Mouse (Mus musculus) heart, embryonic 11.5 days (tissue): Measurements from ENCODE around the gene Ppfibp2. TPM values are rescaled to one million over a fixed set of nuclear protein-coding genes. Genes with fewer than 3 reads are reported as not detected.
A peak's percentile ranks its signal among the peaks of the same experiment; 100 is the strongest.

ENCODE experiments used
- ATAC-seq: fragments of 200-750 bp; cut with Nextera tagmentation; replicated peaks from 2 replicates; pipeline ENCODE4 v1.8.0; 2017; ENCODE audit warnings: moderate library complexity; ENCODE audit not compliant: insufficient number of reproducible peaks, low FRiP score, low TSS enrichment
- H3K27ac ChIP-seq: fragments of 300-500 bp; sonication (generic); 2 replicates; pipeline ENCODE4 v1.5.1; 2014; ENCODE audit warnings: mild to moderate bottlenecking, low read depth, low read length
- H3K27me3 ChIP-seq: fragments of 300-500 bp; sonication (generic); 2 replicates; pipeline ENCODE4 v1.6.1; 2014; ENCODE audit warnings: mild to moderate bottlenecking, low read length, mixed read lengths; ENCODE audit not compliant: control insufficient read depth, insufficient read depth
- H3K36me3 ChIP-seq: fragments of 300-500 bp; sonication (generic); 2 replicates; pipeline ENCODE4 v1.6.1; 2014; ENCODE audit warnings: mild to moderate bottlenecking, low read length, moderate library complexity, mixed read lengths; ENCODE audit not compliant: control insufficient read depth, insufficient read depth
- H3K4me1 ChIP-seq: fragments of 300-500 bp; sonication (generic); 2 replicates; pipeline ENCODE4 v1.6.1; 2014; ENCODE audit warnings: low read length; ENCODE audit not compliant: control insufficient read depth, insufficient read depth
- H3K4me2 ChIP-seq: fragments of 300-500 bp; sonication (generic); 2 replicates; pipeline ENCODE4 v1.6.1; 2014; ENCODE audit warnings: mild to moderate bottlenecking, moderate library complexity
- H3K4me3 ChIP-seq: fragments of 300-500 bp; sonication (generic); 2 replicates; pipeline ENCODE4 v1.5.1; 2014; ENCODE audit warnings: low read depth, low read length
- H3K9ac ChIP-seq: fragments of 300-500 bp; sonication (generic); 2 replicates; pipeline ENCODE4 v1.6.1; 2014; ENCODE audit warnings: mild to moderate bottlenecking, low read depth, low read length, moderate library complexity
- H3K9me3 ChIP-seq: fragments of 300-500 bp; sonication (generic); replicated peaks from 2 replicates; pipeline ENCODE4 v1.6.1; 2016; ENCODE audit warnings: low read length; ENCODE audit not compliant: control insufficient read depth
- WGBS: fragments of 180-500 bp; shearing (Covaris S2); extraction: QIAGEN DNeasy Blood & Tissue Kit; methylation state at CpG from one replicate; pipeline ENCODE4 v1.1.7; 2014; ENCODE audit not compliant: insufficient replicate concordance; 5-methylcytosine and 5-hydroxymethylcytosine counted together
- polyA plus RNA-seq: library from polyadenylated mRNA; unstranded; fragments of >200 nt; fragmentation: Nextera tagmentation; extraction: Ambion mirVana; gene quantifications from 2 replicates; pipeline ENCODE4 v1.2.1, GENCODE M21; 2014

Gene Ppfibp2
- polyA plus RNA-seq, 1 experiment from 2014 or later = 6.3 TPM

DNA sequence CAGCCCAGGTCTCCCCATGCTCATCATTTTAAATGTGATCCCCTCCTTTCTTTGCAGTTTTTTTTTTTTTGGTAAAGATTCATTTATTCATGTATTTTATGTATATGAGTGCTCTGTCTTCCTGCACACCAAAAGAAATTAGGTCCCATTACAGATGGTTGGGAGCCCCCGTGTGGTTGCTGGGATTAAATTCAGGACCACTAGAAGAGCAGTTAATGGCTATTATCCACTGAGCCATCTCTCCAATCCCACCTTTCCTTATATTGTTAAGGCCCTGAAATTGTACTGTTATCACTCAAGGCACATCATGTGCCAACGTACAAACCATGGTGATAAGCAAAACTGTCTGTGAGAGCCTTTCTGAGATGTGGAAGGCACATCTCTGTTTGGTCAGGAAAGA is 143.7 kb downstream of the Ppfibp2 start:
- H3K9me3 ChIP-seq = no peaks in the 10 kb centered on the region
- H3K4me1 ChIP-seq = no peaks in the 10 kb centered on the region
- 23% methylated on average over 2 of the region's 2 CpGs for WGBS
- H3K4me3 ChIP-seq = no peak overlapping the region
- H3K27ac ChIP-seq = no peak overlapping the region
- peaks cover 4% of the 10 kb centered on the region; the same call in 1 of the 2 replicates for H3K36me3 ChIP-seq
- H3K9ac ChIP-seq = no peak overlapping the region
- ATAC-seq = no peak
- no peak overlapping the region for H3K4me2 ChIP-seq
- H3K27me3 ChIP-seq = no peaks in the 10 kb centered on the region

DNA sequence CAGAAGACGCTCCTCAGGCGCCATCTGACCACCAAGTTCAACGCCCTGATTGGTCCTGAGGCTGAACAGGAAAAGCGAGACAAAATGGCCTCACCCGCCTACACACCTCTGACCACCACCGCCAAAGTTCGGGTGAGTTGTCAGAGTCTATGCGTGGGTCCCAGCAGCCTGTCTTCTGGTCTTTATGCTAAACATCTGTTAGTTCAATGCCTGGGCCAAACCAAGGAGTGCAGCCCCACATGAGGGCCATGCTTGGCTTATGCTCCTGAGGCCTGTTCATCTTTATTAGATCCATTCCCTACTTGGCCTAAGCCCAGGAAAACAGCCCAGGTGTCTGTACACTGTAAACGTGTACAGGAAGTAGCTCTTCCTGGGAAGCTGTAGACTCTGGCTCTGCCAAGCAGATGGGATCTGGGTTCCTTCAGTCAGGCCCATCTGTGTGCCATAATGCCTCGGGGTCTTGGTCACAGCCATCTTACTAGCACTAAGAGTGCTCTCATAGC is 148.0 kb downstream of the Ppfibp2 start:
- Histone ChIP-seq H3K4me2 (no peak overlapping the region), H3K27ac (no peak overlapping the region), H3K27me3 (no peaks in the 10 kb centered on the region), H3K9ac (no peak overlapping the region), H3K36me3 (peaks cover 4% of the 10 kb centered on the region; the same call in 1 of the 2 replicates), H3K4me3 (no peak overlapping the region), H3K9me3 (no peaks in the 10 kb centered on the region), H3K4me1 (no peaks in the 10 kb centered on the region)
- no peak for ATAC-seq
- WGBS = 85% methylated on average over 10 of the region's 10 CpGs

DNA sequence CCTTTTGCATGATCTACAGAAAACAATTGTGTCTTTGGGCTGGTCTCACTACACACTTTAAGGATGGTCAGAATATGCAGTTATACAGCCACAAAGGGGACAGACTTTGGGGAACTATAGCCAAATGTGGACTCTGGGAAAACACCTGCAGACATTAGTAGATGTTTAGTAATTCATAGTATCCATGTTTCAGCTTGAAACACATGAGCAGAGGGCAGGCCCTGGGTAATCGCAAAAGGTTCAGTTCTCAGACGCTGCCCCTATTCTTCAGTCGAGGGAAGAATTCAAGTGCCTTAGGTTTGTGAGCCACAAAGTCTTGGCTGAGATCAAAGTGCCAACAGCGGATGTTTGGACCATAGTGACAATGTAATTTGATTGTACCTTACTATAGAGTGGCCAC is 149.4 kb downstream of the Ppfibp2 start:
- no peak for ATAC-seq
- Histone ChIP-seq H3K36me3 (peaks cover 4% of the 10 kb centered on the region; the same call in 1 of the 2 replicates), H3K4me2 (no peak overlapping the region), H3K27ac (no peak overlapping the region), H3K27me3 (no peaks in the 10 kb centered on the region), H3K4me1 (no peaks in the 10 kb centered on the region), H3K9ac (no peak overlapping the region), H3K9me3 (no peaks in the 10 kb centered on the region), H3K4me3 (no peak overlapping the region)
- whole genome bisulfite sequencing = 79% methylated on average over 4 of the region's 4 CpGs

DNA sequence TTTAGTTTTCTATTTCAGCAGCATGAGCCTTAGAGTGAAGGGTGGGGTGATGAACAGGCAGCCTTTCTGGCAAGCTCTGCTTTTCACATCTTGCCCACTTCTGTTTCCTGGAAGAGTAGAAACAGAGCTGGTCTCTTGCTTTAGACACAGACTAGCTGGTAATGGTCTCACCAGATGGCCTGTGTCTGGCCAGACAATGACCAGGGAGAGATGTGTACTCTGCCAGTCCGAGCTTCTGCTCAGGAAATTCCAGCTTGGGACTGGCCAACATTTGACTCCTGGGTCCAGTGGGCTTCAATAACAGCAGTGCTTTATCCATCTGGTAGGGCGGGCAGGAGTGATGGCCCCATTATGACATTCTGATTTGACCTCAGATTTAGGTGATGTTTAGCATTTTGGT is 150.1 kb downstream of the Ppfibp2 start:
- no peak overlapping the region for H3K4me2 ChIP-seq
- no peaks in the 10 kb centered on the region for H3K9me3 ChIP-seq
- H3K27ac ChIP-seq = no peak overlapping the region
- H3K36me3 ChIP-seq = peaks cover 4% of the 10 kb centered on the region; the same call in 1 of the 2 replicates
- 0 out of 2 replicates have a peak overlapping the region, but pooled peaks have one; percentile 16 for H3K9ac ChIP-seq
- H3K27me3 ChIP-seq = no peaks in the 10 kb centered on the region
- H3K4me1 ChIP-seq = no peaks in the 10 kb centered on the region
- no peak for ATAC-seq
- 77% methylated on average over 2 of the region's 2 CpGs for WGBS
- no peak overlapping the region for H3K4me3 ChIP-seq

DNA sequence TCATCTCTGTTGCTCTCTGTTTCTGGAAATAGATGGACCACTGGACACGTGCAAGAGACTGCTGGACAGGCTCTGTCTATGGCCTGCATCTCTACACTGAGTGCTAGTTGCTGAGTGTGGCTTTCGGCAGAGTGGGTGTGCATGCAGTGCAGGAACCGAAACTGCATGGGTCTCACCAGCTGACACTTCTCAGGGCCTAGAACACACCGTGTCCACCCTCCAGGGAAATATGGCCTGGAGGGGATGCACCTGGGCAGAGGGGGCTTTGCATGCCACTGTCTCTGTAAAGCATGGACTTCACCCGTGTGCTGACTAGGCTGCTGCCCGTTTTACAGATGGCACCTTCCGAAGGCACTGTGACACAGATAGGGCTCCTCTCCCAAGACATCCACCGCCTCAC is 151.0 kb downstream of the Ppfibp2 start:
- Histone ChIP-seq H3K9me3 (no peaks in the 10 kb centered on the region), H3K4me3 (no peak overlapping the region), H3K27me3 (no peaks in the 10 kb centered on the region), H3K9ac (no peak overlapping the region), H3K4me2 (no peak overlapping the region), H3K4me1 (no peaks in the 10 kb centered on the region), H3K36me3 (peaks cover 4% of the 10 kb centered on the region; the same call in 1 of the 2 replicates), H3K27ac (no peak overlapping the region)
- ATAC-seq = no peak
- 85% methylated on average over 8 of the region's 8 CpGs for WGBS

DNA sequence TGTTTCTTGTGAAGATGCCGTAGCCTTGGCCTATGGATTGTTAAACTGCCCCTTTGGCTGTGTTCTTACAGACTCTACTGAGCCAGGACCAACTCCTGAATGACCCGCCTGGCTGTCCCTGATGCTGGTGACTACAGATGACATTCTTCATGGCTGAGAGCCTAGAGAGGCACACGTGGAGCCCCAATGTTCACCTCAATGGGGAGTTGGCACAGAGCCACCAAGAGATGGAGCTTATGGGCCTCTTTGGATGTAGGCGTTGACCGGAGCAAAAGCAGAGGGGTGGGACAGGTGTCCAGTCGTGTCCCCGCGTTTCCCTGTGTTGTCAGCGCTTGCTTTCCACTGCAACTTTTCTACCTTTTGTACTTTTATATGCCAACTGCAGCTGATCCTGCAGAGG is 152.5 kb downstream of the Ppfibp2 start:
- no peak overlapping the region for H3K9ac ChIP-seq
- H3K4me1 ChIP-seq = no peaks in the 10 kb centered on the region
- no peak overlapping the region for H3K27ac ChIP-seq
- no peaks in the 10 kb centered on the region for H3K9me3 ChIP-seq
- peaks cover 2% of the 10 kb centered on the region; the same call in 1 of the 2 replicates for H3K36me3 ChIP-seq
- no peak overlapping the region for H3K4me3 ChIP-seq
- WGBS = 81% methylated on average over 9 of the region's 9 CpGs
- H3K27me3 ChIP-seq = no peaks in the 10 kb centered on the region
- no peak for ATAC-seq
- H3K4me2 ChIP-seq = no peak overlapping the region

DNA sequence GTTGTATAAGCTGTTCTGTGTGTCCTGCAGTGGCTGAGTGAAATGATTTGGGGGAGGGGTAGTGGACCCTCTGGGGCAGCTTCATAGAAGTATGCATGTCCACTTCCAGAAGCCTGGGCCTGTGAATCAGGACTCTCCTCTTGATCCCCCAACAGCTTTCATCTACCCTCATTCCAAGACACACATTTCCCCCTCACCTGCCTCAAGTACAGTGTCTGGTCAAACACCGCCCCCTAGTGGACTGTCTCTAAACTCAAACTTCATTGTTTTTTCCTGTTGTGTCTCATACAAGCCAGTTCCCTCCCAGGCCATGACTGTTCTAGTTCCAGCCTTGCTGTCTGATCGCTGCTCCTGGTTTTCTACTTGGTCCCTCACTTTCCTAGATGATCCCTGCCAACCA is 152.9 kb downstream of the Ppfibp2 start:
- peaks cover under 1% of the 10 kb centered on the region; the same call in 1 of the 2 replicates for H3K36me3 ChIP-seq
- H3K4me3 ChIP-seq = no peak overlapping the region
- no peak overlapping the region for H3K27ac ChIP-seq
- H3K9ac ChIP-seq = no peak overlapping the region
- 18% methylated on average over 2 of the region's 2 CpGs for WGBS
- H3K27me3 ChIP-seq = no peaks in the 10 kb centered on the region
- ATAC-seq = no peak
- no peak overlapping the region for H3K4me2 ChIP-seq
- H3K9me3 ChIP-seq = no peaks in the 10 kb centered on the region
- H3K4me1 ChIP-seq = no peaks in the 10 kb centered on the region

DNA sequence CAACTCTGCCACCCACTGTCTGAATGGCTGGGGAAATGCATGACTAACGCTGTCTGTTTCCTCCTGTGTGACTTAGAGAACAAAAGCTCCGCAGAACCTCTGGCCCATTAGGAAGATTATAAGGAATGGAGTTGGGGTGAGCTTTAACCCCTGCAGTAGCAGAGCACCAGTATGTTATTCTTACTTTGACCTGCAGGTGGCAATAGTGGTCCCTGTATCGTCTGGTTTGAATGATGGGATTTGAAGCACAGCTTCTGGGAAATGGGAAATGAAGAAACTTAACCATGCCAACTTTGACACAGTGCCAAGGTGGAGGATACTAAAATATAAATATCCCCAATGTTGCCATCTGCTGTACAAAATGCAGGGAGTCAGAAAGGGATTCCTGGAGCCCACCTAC is 154.3 kb downstream of the Ppfibp2 start:
- Histone ChIP-seq H3K36me3 (no peaks in the 10 kb centered on the region; the same call in 1 of the 2 replicates), H3K4me1 (no peaks in the 10 kb centered on the region), H3K27me3 (no peaks in the 10 kb centered on the region), H3K4me2 (no peak overlapping the region), H3K27ac (no peak overlapping the region), H3K9me3 (no peaks in the 10 kb centered on the region), H3K4me3 (no peak overlapping the region), H3K9ac (no peak overlapping the region)
- ATAC-seq = no peak
- 8% methylated on average over 3 of the region's 3 CpGs for WGBS

DNA sequence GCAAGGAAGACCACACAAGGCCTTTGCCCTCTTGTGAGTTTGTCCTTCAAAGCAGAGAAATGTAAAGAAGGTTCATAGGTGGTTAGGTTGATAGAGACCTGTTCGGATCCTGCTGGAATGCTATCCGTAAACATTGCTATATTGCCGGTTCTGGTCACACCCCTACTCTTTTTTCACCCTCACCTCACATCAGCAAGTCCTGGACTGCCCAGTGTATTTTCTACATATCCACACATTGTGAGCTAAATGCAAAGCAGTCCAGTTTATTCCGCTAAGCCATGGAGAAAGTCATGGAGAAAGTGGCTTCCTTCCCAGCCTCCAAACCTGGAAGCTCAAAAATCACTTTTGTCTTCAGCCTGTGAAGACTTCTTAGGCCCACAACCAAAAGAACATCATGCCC is 154.7 kb downstream of the Ppfibp2 start:
- Histone ChIP-seq H3K4me3 (no peak overlapping the region), H3K4me2 (no peak overlapping the region), H3K4me1 (no peaks in the 10 kb centered on the region), H3K36me3 (no peaks in the 10 kb centered on the region; the same call in 1 of the 2 replicates), H3K27ac (no peak overlapping the region), H3K27me3 (no peaks in the 10 kb centered on the region), H3K9me3 (no peaks in the 10 kb centered on the region), H3K9ac (no peak overlapping the region)
- no peak for ATAC-seq
- 89% methylated on average over 4 of the region's 4 CpGs for WGBS
